Mouse (Mus musculus): Measurements from ENCODE around the gene Mtrex. TPM values are rescaled to one million over a fixed set of nuclear protein-coding genes. Genes with fewer than 3 reads are reported as not detected.

Gene Mtrex
- polyA plus RNA-seq, 1 experiment from 2014 or later: 29.5 TPM

DNA sequence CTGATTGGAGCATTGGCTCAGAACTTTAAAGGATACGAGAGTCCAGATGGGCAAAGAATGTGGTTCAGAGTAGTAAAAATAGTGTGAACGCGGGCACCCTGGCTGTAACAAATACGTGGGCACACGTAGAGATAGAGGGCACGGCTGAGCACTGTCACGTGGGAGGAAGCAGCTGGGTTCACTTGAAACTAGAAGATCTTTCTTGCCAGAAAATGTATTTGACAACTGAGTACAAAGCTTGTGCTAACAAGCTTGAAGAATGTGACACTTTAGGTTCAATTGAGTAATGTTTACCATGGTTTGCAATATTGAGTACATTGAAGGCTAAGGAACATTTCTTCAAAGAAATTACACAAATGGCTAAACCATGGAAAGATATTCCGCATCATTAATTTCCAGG is 10.9 kb upstream of the Mtrex start:
- H3K4me3 ChIP-seq (ENCODE audit: low read depth, low read length): no peak overlapping the region
- 84% methylated on average over 8 of the region's 8 CpGs for WGBS (ENCODE audit: insufficient replicate concordance)
- no peaks in the 10 kb centered on the region; the same call in 1 of the 2 replicates for H3K36me3 ChIP-seq (ENCODE audit: control insufficient read depth, insufficient read depth)
- H3K27ac ChIP-seq (ENCODE audit: low read length): no peak overlapping the region
- no peaks in the 10 kb centered on the region; the same call in 1 of the 2 replicates for H3K4me1 ChIP-seq (ENCODE audit: control insufficient read depth, low read depth, low read length)
- H3K9me3 ChIP-seq (replicated peaks; ENCODE audit: control insufficient read depth, low read length): no peaks in the 10 kb centered on the region
- no peaks in the 10 kb centered on the region for H3K27me3 ChIP-seq (ENCODE audit: control insufficient read depth, insufficient read depth, low read depth, low read length)
- no peak overlapping the region for H3K4me2 ChIP-seq (ENCODE audit: low read depth, low read length)
- ATAC-seq (ENCODE audit: low read depth): no peak
- H3K9ac ChIP-seq (ENCODE audit: low read depth, low read length): no peak overlapping the region

DNA sequence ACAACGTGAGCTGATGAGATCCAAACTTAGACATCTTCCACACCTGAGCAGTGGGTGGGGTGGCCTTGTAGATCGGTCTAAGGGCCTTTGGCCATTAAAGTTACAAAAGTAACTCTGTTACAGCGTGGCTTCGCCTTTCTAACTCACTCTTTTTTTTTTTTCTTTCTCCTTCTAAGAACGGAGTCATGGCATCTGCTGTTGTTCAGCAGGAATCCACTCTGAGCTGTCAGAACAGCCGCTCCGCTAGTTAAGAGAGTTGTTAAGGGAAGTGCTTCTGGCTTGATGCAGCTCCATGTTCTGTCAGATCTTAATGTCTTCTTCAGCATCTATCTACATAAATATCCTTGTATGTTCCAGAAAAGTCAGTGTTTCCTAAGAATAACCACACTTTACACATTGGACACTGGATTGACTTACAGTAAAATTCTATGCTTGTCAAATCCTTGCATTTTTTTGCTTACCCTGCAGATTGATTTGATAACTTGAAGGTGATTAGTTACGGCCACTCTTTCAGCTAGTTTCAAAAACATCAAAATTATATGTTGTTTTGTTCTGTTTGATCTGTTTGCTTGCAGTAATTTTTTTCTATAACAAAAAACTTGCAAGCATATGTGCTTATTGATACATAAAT is 955 bp upstream of the Mtrex start:
- Histone ChIP-seq H3K4me1 (ENCODE audit: control insufficient read depth, low read depth, low read length) (peaks cover 19% of the 10 kb centered on the region), H3K4me3 (ENCODE audit: low read depth, low read length) (peak overlapping the region; percentile 93), H3K27me3 (ENCODE audit: control insufficient read depth, insufficient read depth, low read depth, low read length) (no peaks in the 10 kb centered on the region), H3K4me2 (ENCODE audit: low read depth, low read length) (peak overlapping the region; percentile 85), H3K36me3 (ENCODE audit: control insufficient read depth, insufficient read depth) (no peaks in the 10 kb centered on the region), H3K9me3 (replicated peaks; ENCODE audit: control insufficient read depth, low read length) (no peaks in the 10 kb centered on the region), H3K27ac (ENCODE audit: low read length) (peak overlapping the region; percentile 96), H3K9ac (ENCODE audit: low read depth, low read length) (peak overlapping the region; percentile 78)
- WGBS (ENCODE audit: insufficient replicate concordance): 4% methylated on average over 8 of the region's 8 CpGs
- ATAC-seq (ENCODE audit: low read depth): no peak

DNA sequence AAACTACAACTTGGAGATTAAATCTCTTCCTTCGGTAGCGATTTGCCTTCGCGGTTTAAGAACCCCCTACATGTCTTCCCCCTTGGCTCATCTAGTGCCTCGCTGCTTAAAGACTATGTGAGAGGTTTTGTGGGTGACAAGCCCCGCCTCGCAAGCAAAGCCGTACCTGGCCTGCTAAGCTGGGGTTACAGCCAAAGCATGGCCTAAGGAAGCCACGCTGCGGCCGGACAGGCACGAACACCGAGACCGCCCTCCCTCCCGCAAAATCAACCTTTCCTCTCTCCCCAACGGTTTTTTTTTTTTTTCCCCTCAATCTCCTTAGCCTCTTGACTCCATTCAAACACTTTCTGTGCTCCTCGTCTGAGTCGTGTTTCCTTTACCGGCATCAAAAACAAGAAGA is 402 bp downstream of the Mtrex start:
- Histone ChIP-seq H3K4me1 (ENCODE audit: control insufficient read depth, low read depth, low read length) (peaks cover 19% of the 10 kb centered on the region), H3K27ac (ENCODE audit: low read length) (peak overlapping the region; percentile 96), H3K36me3 (ENCODE audit: control insufficient read depth, insufficient read depth) (no peaks in the 10 kb centered on the region), H3K4me2 (ENCODE audit: low read depth, low read length) (peak overlapping the region; percentile 85), H3K27me3 (ENCODE audit: control insufficient read depth, insufficient read depth, low read depth, low read length) (no peaks in the 10 kb centered on the region), H3K9ac (ENCODE audit: low read depth, low read length) (peak overlapping the region; percentile 78), H3K4me3 (ENCODE audit: low read depth, low read length) (peak overlapping the region; percentile 93), H3K9me3 (replicated peaks; ENCODE audit: control insufficient read depth, low read length) (no peaks in the 10 kb centered on the region)
- WGBS (ENCODE audit: insufficient replicate concordance): under 1% methylated on average over 19 of the region's 19 CpGs
- peak; percentile 30 for ATAC-seq (ENCODE audit: low read depth)

DNA sequence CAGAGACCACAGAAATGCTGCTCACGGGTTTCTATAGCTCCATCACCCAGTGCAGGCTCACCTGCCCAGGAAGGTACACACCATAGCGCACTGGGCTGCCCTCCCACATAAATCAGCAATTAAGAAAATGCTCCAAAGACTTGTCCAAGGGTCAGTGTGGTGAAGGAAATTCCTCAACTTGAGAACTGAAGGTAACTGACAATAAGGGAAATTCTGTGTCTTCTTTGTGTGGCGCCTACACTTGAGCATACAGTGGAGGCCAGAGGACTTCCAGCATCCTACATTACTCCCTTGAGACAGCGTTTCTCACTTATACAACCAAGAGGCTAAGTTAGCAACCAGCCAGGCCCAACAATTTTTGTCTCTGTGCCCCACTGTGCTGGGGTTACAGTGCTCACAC is 1.2 kb downstream of the Mtrex start:
- no peaks in the 10 kb centered on the region for H3K27me3 ChIP-seq (ENCODE audit: control insufficient read depth, insufficient read depth, low read depth, low read length)
- 54% methylated on average over 4 of the region's 4 CpGs for WGBS (ENCODE audit: insufficient replicate concordance)
- no peak for ATAC-seq (ENCODE audit: low read depth)
- H3K27ac ChIP-seq (ENCODE audit: low read length): no peak overlapping the region
- H3K4me3 ChIP-seq (ENCODE audit: low read depth, low read length): peak overlapping the region; percentile 93
- peak overlapping the region; percentile 78 for H3K9ac ChIP-seq (ENCODE audit: low read depth, low read length)
- peaks cover 19% of the 10 kb centered on the region for H3K4me1 ChIP-seq (ENCODE audit: control insufficient read depth, low read depth, low read length)
- no peaks in the 10 kb centered on the region for H3K36me3 ChIP-seq (ENCODE audit: control insufficient read depth, insufficient read depth)
- no peaks in the 10 kb centered on the region for H3K9me3 ChIP-seq (replicated peaks; ENCODE audit: control insufficient read depth, low read length)
- H3K4me2 ChIP-seq (ENCODE audit: low read depth, low read length): peak overlapping the region; percentile 85

DNA sequence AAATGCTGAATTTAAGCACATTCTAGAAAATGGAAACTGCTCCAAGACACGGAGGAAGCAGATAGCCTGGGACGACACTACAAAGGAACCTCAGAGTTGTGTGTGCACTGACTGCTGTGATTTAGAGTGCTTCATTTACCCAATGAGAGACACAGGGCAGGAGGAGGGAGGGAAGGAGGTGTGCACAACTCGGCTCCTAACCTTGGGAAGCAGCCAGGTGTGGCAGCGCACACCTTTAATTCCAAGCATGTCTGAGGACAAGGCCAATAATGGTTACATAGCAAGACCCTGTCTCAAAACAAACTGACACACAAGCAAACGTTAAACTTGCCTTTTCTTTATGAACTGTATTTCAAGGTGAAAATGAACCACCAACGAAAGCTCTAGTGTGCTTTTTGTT is 1.9 kb downstream of the Mtrex start:
- Histone ChIP-seq H3K4me2 (ENCODE audit: low read depth, low read length) (no peak overlapping the region), H3K4me3 (ENCODE audit: low read depth, low read length) (no peak overlapping the region), H3K4me1 (ENCODE audit: control insufficient read depth, low read depth, low read length) (peaks cover 19% of the 10 kb centered on the region), H3K27ac (ENCODE audit: low read length) (no peak overlapping the region), H3K36me3 (ENCODE audit: control insufficient read depth, insufficient read depth) (peaks cover under 1% of the 10 kb centered on the region; the same call in 1 of the 2 replicates), H3K9me3 (replicated peaks; ENCODE audit: control insufficient read depth, low read length) (no peaks in the 10 kb centered on the region), H3K27me3 (ENCODE audit: control insufficient read depth, insufficient read depth, low read depth, low read length) (no peaks in the 10 kb centered on the region), H3K9ac (ENCODE audit: low read depth, low read length) (no peak overlapping the region)
- 63% methylated on average over 6 of the region's 6 CpGs for WGBS (ENCODE audit: insufficient replicate concordance)
- ATAC-seq (ENCODE audit: low read depth): no peak

DNA sequence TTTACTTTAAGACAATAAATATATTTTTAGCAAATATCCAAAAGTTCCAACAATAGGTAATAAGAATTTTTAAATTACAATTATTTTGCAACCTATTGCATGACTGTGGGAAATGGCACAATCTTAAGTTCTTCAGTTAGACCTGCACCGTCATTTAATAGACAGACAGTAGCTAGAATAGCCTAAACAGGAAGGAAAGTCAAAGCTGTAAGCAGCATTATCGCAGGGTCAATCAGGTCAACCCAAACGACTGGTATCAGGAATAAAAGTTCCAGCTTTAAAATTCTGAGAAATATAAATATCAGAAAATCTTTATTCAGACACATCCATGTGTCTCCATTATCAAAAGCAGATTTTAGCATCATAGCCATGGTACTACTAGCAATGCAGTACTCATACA is 6.3 kb downstream of the Mtrex start:
- Histone ChIP-seq H3K9me3 (replicated peaks; ENCODE audit: control insufficient read depth, low read length) (no peaks in the 10 kb centered on the region), H3K4me2 (ENCODE audit: low read depth, low read length) (no peak overlapping the region), H3K4me1 (ENCODE audit: control insufficient read depth, low read depth, low read length) (peaks cover 10% of the 10 kb centered on the region), H3K27ac (ENCODE audit: low read length) (no peak overlapping the region), H3K4me3 (ENCODE audit: low read depth, low read length) (no peak overlapping the region), H3K36me3 (ENCODE audit: control insufficient read depth, insufficient read depth) (peaks cover 13% of the 10 kb centered on the region), H3K27me3 (ENCODE audit: control insufficient read depth, insufficient read depth, low read depth, low read length) (no peaks in the 10 kb centered on the region), H3K9ac (ENCODE audit: low read depth, low read length) (no peak overlapping the region)
- no peak for ATAC-seq (ENCODE audit: low read depth)
- WGBS (ENCODE audit: insufficient replicate concordance): 67% methylated on average over 3 of the region's 3 CpGs

DNA sequence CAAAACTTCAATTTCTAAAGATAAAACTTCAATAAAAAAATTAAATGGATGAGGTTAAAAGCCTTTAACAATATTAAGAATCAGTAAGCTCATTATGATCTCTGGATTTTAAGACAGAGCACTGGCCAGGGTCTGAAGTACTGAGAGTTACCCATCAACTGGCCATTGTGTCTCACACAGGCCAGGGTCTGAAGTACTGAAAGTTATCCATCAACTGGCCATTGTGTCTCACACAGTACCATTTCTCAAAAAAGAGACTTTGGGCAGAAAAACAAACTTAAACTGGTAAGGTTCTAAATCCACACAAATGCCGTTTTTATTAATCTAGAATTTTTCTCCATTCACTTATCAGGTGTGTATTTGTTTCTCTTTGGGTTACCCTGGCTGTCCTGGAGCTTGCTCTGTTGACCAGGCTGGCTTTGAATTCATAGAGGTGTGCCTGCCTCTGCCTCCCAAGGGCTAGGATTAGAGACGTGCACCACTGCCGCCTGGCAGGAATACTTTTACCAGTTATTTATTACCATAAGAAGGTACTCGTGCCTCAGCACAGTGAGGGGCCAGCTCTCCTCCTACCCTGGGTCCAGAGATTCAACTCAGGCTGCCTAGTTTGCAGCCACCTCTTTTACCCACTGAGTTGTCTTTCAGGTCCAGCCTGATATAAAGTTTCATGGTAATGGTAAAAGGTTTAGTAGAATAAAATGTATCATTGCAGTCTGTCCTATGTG is 7.9 kb downstream of the Mtrex start:
- no peak for ATAC-seq (ENCODE audit: low read depth)
- Histone ChIP-seq H3K4me3 (ENCODE audit: low read depth, low read length) (no peak overlapping the region), H3K4me1 (ENCODE audit: control insufficient read depth, low read depth, low read length) (no peaks in the 10 kb centered on the region), H3K4me2 (ENCODE audit: low read depth, low read length) (no peak overlapping the region), H3K36me3 (ENCODE audit: control insufficient read depth, insufficient read depth) (peaks cover 13% of the 10 kb centered on the region), H3K27ac (ENCODE audit: low read length) (no peak overlapping the region), H3K9ac (ENCODE audit: low read depth, low read length) (no peak overlapping the region), H3K27me3 (ENCODE audit: control insufficient read depth, insufficient read depth, low read depth, low read length) (no peaks in the 10 kb centered on the region), H3K9me3 (replicated peaks; ENCODE audit: control insufficient read depth, low read length) (no peaks in the 10 kb centered on the region)
- 81% methylated on average over 4 of the region's 4 CpGs for WGBS (ENCODE audit: insufficient replicate concordance)

DNA sequence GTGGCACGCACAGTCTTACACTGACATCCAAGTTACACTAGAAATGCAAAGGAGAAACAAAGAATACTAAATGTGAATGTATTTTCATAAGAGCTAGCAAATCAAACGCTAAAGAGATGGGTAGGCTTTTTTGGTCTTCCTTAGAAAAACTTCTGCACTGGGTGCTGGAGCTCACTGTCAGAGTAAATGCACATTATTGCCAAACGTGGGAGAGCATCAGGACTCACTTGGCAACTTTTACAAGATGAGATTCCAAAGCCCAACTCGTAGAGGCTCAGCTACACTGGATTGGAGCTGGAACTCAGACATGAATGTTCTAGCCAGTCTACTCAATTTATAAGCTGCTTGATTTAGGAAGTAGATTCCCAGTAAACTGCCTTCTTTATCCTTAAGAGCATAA is 16.8 kb downstream of the Mtrex start:
- Histone ChIP-seq H3K9me3 (replicated peaks; ENCODE audit: control insufficient read depth, low read length) (no peaks in the 10 kb centered on the region), H3K27ac (ENCODE audit: low read length) (no peak overlapping the region), H3K36me3 (ENCODE audit: control insufficient read depth, insufficient read depth) (peaks cover 16% of the 10 kb centered on the region), H3K27me3 (ENCODE audit: control insufficient read depth, insufficient read depth, low read depth, low read length) (no peaks in the 10 kb centered on the region), H3K9ac (ENCODE audit: low read depth, low read length) (no peak overlapping the region), H3K4me1 (ENCODE audit: control insufficient read depth, low read depth, low read length) (no peaks in the 10 kb centered on the region), H3K4me2 (ENCODE audit: low read depth, low read length) (no peak overlapping the region), H3K4me3 (ENCODE audit: low read depth, low read length) (no peak overlapping the region)
- ATAC-seq (ENCODE audit: low read depth): no peak
- WGBS (ENCODE audit: insufficient replicate concordance): 78% methylated on average over 4 of the region's 4 CpGs

DNA sequence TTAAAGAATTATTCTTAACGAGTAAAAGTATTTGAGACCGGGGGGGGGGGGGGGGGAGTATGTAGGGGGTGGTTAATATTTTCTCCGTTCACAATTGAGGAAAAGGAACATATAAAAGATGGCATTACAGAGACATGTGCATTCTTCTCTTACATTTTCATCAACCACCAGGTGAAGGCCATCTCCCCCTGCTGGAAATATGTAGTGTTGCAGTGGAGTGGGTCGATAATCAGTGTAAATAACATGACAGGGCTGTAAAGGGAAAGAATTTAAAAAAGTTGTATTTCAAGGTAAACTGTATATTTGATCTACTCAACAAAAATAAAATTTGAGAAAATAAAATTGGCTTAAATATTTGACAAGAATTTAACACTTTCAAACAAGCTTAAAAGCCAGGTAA is 17.5 kb downstream of the Mtrex start:
- Histone ChIP-seq H3K9me3 (replicated peaks; ENCODE audit: control insufficient read depth, low read length) (no peaks in the 10 kb centered on the region), H3K4me2 (ENCODE audit: low read depth, low read length) (no peak overlapping the region), H3K27me3 (ENCODE audit: control insufficient read depth, insufficient read depth, low read depth, low read length) (no peaks in the 10 kb centered on the region), H3K4me3 (ENCODE audit: low read depth, low read length) (no peak overlapping the region), H3K27ac (ENCODE audit: low read length) (no peak overlapping the region), H3K36me3 (ENCODE audit: control insufficient read depth, insufficient read depth) (peaks cover 20% of the 10 kb centered on the region), H3K9ac (ENCODE audit: low read depth, low read length) (no peak overlapping the region), H3K4me1 (ENCODE audit: control insufficient read depth, low read depth, low read length) (no peaks in the 10 kb centered on the region)
- 52% methylated on average over 4 of the region's 4 CpGs for WGBS (ENCODE audit: insufficient replicate concordance)
- no peak for ATAC-seq (ENCODE audit: low read depth)

Data from liver, embryonic 16.5 days (tissue).